Mouse (Mus musculus) lung, postnatal 0 days (tissue): ENCODE data around the gene Cited1. TPM values are rescaled to one million over a fixed set of nuclear protein-coding genes. Genes with fewer than 3 reads are reported as not detected.
A peak's percentile ranks its signal among the peaks of the same experiment; 100 is the strongest.

Experiments used
- ATAC-seq: fragments of 200-750 bp; cut with Nextera tagmentation; 2 replicates; pipeline ENCODE4 v1.8.0; 2017; ENCODE audit warnings: moderate library complexity
- DNase-seq: peaks from one replicate; pipeline ENCODE4 v3.0.0-alpha.2; 2016; ENCODE audit warnings: low spot score
- H3K27ac ChIP-seq: fragments of 300-500 bp; sonication (generic); 2 replicates; pipeline ENCODE4 v1.5.1; 2014; ENCODE audit warnings: antibody characterized with exemption, mild to moderate bottlenecking, low read length, mixed read lengths
- H3K27me3 ChIP-seq: fragments of 300-500 bp; sonication (generic); replicated peaks from 2 replicates; pipeline ENCODE4 v1.6.1; 2014; ENCODE audit warnings: low read length, mixed read lengths; ENCODE audit not compliant: insufficient read depth
- H3K36me3 ChIP-seq: fragments of 300-500 bp; sonication (generic); 2 replicates; pipeline ENCODE4 v1.6.1; 2014; ENCODE audit warnings: low read length, mixed read lengths; ENCODE audit not compliant: insufficient read depth
- H3K4me1 ChIP-seq: fragments of 300-500 bp; sonication (generic); 2 replicates; pipeline ENCODE4 v1.6.1; 2014; ENCODE audit warnings: antibody characterized with exemption, low read depth, low read length, mixed read lengths; ENCODE audit not compliant: insufficient read depth
- H3K4me2 ChIP-seq: fragments of 300-500 bp; sonication (generic); replicated peaks from 2 replicates; pipeline ENCODE4 v1.6.1; 2014; ENCODE audit warnings: low read depth, mild to moderate bottlenecking, low read length, moderate library complexity, mixed read lengths
- H3K4me3 ChIP-seq: fragments of 300-500 bp; sonication (generic); 2 replicates; pipeline ENCODE4 v1.5.1; 2014; ENCODE audit warnings: low read depth, low read length
- H3K9ac ChIP-seq: fragments of 300-500 bp; sonication (generic); replicated peaks from 2 replicates; pipeline ENCODE4 v1.6.1; 2014; ENCODE audit warnings: low read depth, mild to moderate bottlenecking
- H3K9me3 ChIP-seq: fragments of 300-500 bp; sonication (generic); 2 replicates; pipeline ENCODE4 v1.6.1; 2016; ENCODE audit warnings: low read length, mixed read lengths
- CTCF ChIP-seq: IDR thresholded peaks from 2 replicates; pipeline ENCODE4 v1.5.1; 2016; ENCODE audit warnings: antibody characterized with exemption, mild to moderate bottlenecking
- EP300 ChIP-seq: IDR thresholded peaks from 2 replicates; pipeline ENCODE4 v1.6.1; 2016; ENCODE audit warnings: antibody characterized with exemption, mild to moderate bottlenecking, control low read depth
- WGBS: fragments of 180-500 bp; shearing (Covaris S2); extraction: QIAGEN DNeasy Blood & Tissue Kit; methylation state at CpG from one replicate; pipeline ENCODE4 v1.1.7; 2014; 5-methylcytosine and 5-hydroxymethylcytosine counted together
- polyA plus RNA-seq: library from polyadenylated mRNA; unstranded; fragments of >200 nt; fragmentation: Nextera tagmentation; extraction: Ambion mirVana; gene quantifications from 2 replicates; pipeline ENCODE4 v1.2.1, GENCODE M21; 2015

Gene Cited1
- polyA plus RNA-seq, result 3.3 and 3.6 TPM in 2 replicates

GRCm38 (mm10) chrX:102251937-102252860 is at the start of gene Cited1:
Gene Cited1 (minus strand): TSS chrX:102252181.
- peak; percentile 73 for DNase-seq

GRCm38 (mm10) chrX:102284889-102285288 is 32.9 kb upstream of the Cited1 start:
- TF ChIP-seq CTCF (no peak), EP300 (no peak)
- Histone ChIP-seq H3K4me3 (no peak overlapping the region), H3K4me2 (no peak overlapping the region), H3K36me3 (no peaks in the 10 kb centered on the region), H3K27ac (no peak overlapping the region), H3K4me1 (no peaks in the 10 kb centered on the region), H3K9ac (no peak overlapping the region), H3K9me3 (no peaks in the 10 kb centered on the region), H3K27me3 (no peaks in the 10 kb centered on the region)
- DNase-seq (no peak), ATAC-seq (no peak)
- WGBS, result 59% methylated on average over 3 of the region's 3 CpGs

More at GRCm38 (mm10) chrX:102251937-102252860, at the start of gene Cited1:
- TF ChIP-seq CTCF (no peak), EP300 (no peak)
- Histone ChIP-seq H3K27me3 (no peaks in the 10 kb centered on the region; the same call in 1 of the 2 replicates), H3K36me3 (no peaks in the 10 kb centered on the region), H3K4me3 (peak within 1 kb of the TSS; percentile 48), H3K4me2 (peak within 1 kb of the TSS; percentile 88), H3K27ac (no peak within 1 kb of the TSS), H3K9me3 (no peaks in the 10 kb centered on the region), H3K4me1 (no peaks in the 10 kb centered on the region), H3K9ac (no peak within 1 kb of the TSS)
- peak; percentile 93 for ATAC-seq
- WGBS, result 12% methylated on average over 44 of the region's 44 CpGs

GRCm38 (mm10) chrX:102262620-102263345 is 10.8 kb upstream of the Cited1 start:
- ATAC-seq (no peak), DNase-seq (no peak)
- H3K4me3 ChIP-seq, result no peak overlapping the region
- no peak for TF ChIP-seq CTCF
- no peak for TF ChIP-seq EP300
- H3K4me2 ChIP-seq, result no peak overlapping the region
- WGBS, result 78% methylated on average over 14 of the region's 14 CpGs
- H3K9ac ChIP-seq, result no peak overlapping the region
- no peaks in the 10 kb centered on the region for H3K36me3 ChIP-seq
- H3K4me1 ChIP-seq, result no peaks in the 10 kb centered on the region
- H3K9me3 ChIP-seq, result no peaks in the 10 kb centered on the region
- H3K27ac ChIP-seq, result no peak overlapping the region
- H3K27me3 ChIP-seq, result no peaks in the 10 kb centered on the region

- WGBS, result 80% methylated on average over 4 of the region's 4 CpGs
- Histone ChIP-seq H3K27ac (no peak overlapping the region), H3K36me3 (no peaks in the 10 kb centered on the region), H3K9me3 (no peaks in the 10 kb centered on the region), H3K27me3 (no peaks in the 10 kb centered on the region), H3K4me1 (no peaks in the 10 kb centered on the region), H3K4me3 (no peak overlapping the region), H3K4me2 (no peak overlapping the region), H3K9ac (no peak overlapping the region)
- ATAC-seq (no peak), DNase-seq (no peak)
- no peak for TF ChIP-seq EP300
- TF ChIP-seq CTCF, result no peak
Observed at GRCm38 (mm10) chrX:102259772-102260171, 7.8 kb upstream of the Cited1 start.

GRCm38 (mm10) chrX:102253892-102254291 is 1.9 kb upstream of the Cited1 start:
- Histone ChIP-seq H3K4me3 (no peak overlapping the region), H3K4me2 (0 out of 2 replicates have a peak overlapping the region, but pooled peaks have one; percentile 3), H3K36me3 (no peaks in the 10 kb centered on the region), H3K27me3 (no peaks in the 10 kb centered on the region; the same call in 1 of the 2 replicates), H3K27ac (no peak overlapping the region), H3K9me3 (no peaks in the 10 kb centered on the region), H3K4me1 (no peaks in the 10 kb centered on the region), H3K9ac (no peak overlapping the region)
- 20% methylated on average over 7 of the region's 7 CpGs for WGBS
- DNase-seq (no peak), ATAC-seq (no peak)
- TF ChIP-seq EP300 (no peak), CTCF (no peak)
